Mouse (Mus musculus) kidney, embryonic 16.5 days (tissue): ENCODE measurements around the gene Nabp2. TPM values are rescaled to one million over a fixed set of nuclear protein-coding genes. Genes with fewer than 3 reads are reported as not detected.

Experiments
- ATAC-seq: fragments of 200-750 bp; cut with Nextera tagmentation; 2 replicates; pipeline ENCODE4 v1.8.0; 2017; ENCODE audit warnings: moderate TSS enrichment; ENCODE audit not compliant: low FRiP score, low TSS enrichment
- H3K27ac ChIP-seq: fragments of 300-500 bp; sonication (generic); 2 replicates; pipeline ENCODE4 v1.5.1; 2014; ENCODE audit warnings: low read length
- H3K27me3 ChIP-seq: fragments of 300-500 bp; sonication (generic); 2 replicates; pipeline ENCODE4 v1.6.1; 2014; ENCODE audit warnings: low read length, control low read depth, mixed read lengths; ENCODE audit not compliant: insufficient read depth
- H3K36me3 ChIP-seq: fragments of 300-500 bp; sonication (generic); 2 replicates; pipeline ENCODE4 v1.6.1; 2014; ENCODE audit warnings: low read length, control low read depth, mixed read lengths; ENCODE audit not compliant: insufficient read depth
- H3K4me1 ChIP-seq: fragments of 300-500 bp; sonication (generic); 2 replicates; pipeline ENCODE4 v1.6.1; 2014; ENCODE audit warnings: low read length, control low read depth, mixed read lengths; ENCODE audit not compliant: insufficient read depth
- H3K4me2 ChIP-seq: fragments of 300-500 bp; sonication (generic); replicated peaks from 2 replicates; pipeline ENCODE4 v1.6.1; 2014; ENCODE audit warnings: low read depth, low read length
- H3K4me3 ChIP-seq: fragments of 300-500 bp; sonication (generic); 2 replicates; pipeline ENCODE4 v1.5.1; 2014; ENCODE audit warnings: mild to moderate bottlenecking, low read length
- H3K9ac ChIP-seq: fragments of 300-500 bp; sonication (generic); replicated peaks from 2 replicates; pipeline ENCODE4 v1.6.1; 2014; ENCODE audit warnings: low read length
- H3K9me3 ChIP-seq: fragments of 300-500 bp; sonication (generic); 2 replicates; pipeline ENCODE4 v1.6.1; 2016; ENCODE audit warnings: low read length, control low read depth
- WGBS: fragments of 180-500 bp; shearing (Covaris S2); extraction: QIAGEN DNeasy Blood & Tissue Kit; methylation state at CpG from one replicate; pipeline ENCODE4 v1.1.7; 2014; 5-methylcytosine and 5-hydroxymethylcytosine counted together
- polyA plus RNA-seq: library from polyadenylated mRNA; unstranded; fragments of >200 nt; fragmentation: Nextera tagmentation; extraction: Ambion mirVana; gene quantifications from 2 replicates; pipeline ENCODE4 v1.2.1, GENCODE M21; 2015

Nabp2 gene
- polyA plus RNA-seq, 1 experiment from 2014 or later: 81.7 TPM

DNA sequence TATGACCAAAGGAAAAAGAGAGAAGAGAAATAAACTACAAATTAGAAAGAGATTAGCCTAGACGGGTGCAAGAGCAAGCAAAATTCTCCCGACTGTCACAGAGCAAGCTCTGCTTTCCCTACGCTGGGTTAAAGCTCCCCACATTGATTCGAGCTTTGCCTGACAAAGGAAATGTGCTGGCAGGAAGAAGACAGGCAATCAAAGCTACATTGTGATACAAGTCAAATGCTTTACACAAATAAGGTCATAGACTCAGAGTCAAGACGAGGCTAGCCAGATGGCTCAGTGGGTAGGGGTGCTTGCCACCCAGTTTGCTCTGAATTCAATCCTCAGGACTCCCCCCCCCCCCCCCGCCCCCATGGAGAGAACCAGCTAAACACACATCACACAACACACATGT is 41.3 kb downstream of the Nabp2 start:
- ATAC-seq: no peak
- H3K9ac ChIP-seq: no peak overlapping the region
- no peak overlapping the region for H3K27ac ChIP-seq
- no peak overlapping the region for H3K4me2 ChIP-seq
- H3K4me1 ChIP-seq: peaks cover 8% of the 10 kb centered on the region
- H3K27me3 ChIP-seq: no peaks in the 10 kb centered on the region
- peaks cover 2% of the 10 kb centered on the region; the same call in 1 of the 2 replicates for H3K36me3 ChIP-seq
- H3K9me3 ChIP-seq: 0 out of 2 replicates have a peak, but pooled peaks cover 5% of the 10 kb centered on the region
- no peak overlapping the region for H3K4me3 ChIP-seq
- 63% methylated on average over 5 of the region's 6 CpGs for WGBS

DNA sequence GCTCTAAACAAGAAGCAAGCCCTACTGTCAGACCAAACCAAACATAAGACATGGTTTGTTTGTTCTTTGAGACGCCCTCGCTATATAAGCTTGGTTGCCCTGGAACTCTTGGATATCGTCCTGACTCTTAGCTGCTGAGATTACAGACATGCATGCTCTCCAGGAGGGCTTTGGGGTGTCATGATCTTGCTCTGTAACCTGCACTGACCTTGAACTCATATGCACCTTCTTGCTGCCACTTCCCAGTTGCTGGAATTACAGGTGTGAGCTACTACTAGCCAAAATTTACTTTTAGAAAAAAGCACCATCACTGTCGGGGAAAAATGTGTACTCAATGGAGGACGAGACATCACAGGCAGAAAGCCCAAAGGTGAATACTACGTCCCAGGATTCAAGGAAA is 41.7 kb downstream of the Nabp2 start:
- 0 out of 2 replicates have a peak, but pooled peaks cover 5% of the 10 kb centered on the region for H3K9me3 ChIP-seq
- peaks cover 8% of the 10 kb centered on the region for H3K4me1 ChIP-seq
- peak overlapping the region; percentile 72 for H3K9ac ChIP-seq
- peak overlapping the region; percentile 88 for H3K27ac ChIP-seq
- H3K27me3 ChIP-seq: no peaks in the 10 kb centered on the region
- ATAC-seq: no peak
- peaks cover 5% of the 10 kb centered on the region; the same call in 1 of the 2 replicates for H3K36me3 ChIP-seq
- peak overlapping the region; percentile 68 for H3K4me2 ChIP-seq
- H3K4me3 ChIP-seq: peak overlapping the region; percentile 64
- 82% methylated on average over 6 of the region's 6 CpGs for WGBS

DNA sequence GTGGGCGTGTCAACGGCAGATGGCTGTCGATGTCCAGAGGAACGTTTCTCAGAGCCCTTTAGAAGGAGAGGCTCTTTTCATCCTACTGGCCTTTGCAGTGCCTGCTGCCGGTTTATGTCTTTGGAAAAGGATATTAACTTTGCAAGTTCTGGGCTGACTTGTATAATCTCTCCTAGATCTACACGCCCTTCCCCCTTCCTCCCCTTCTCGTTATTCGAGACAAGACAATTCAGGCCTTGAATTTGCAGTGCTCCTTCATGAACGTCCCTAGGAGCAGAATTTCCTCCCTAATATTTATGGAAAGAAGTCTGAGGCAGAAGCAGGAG is 42.1 kb downstream of the Nabp2 start:
- Histone ChIP-seq H3K4me1 (peaks cover 8% of the 10 kb centered on the region), H3K27me3 (no peaks in the 10 kb centered on the region), H3K9ac (peak overlapping the region; percentile 72), H3K36me3 (peaks cover 5% of the 10 kb centered on the region; the same call in 1 of the 2 replicates), H3K4me2 (peak overlapping the region; percentile 68), H3K9me3 (0 out of 2 replicates have a peak, but pooled peaks cover 2% of the 10 kb centered on the region), H3K27ac (peak overlapping the region; percentile 88), H3K4me3 (peak overlapping the region; percentile 64)
- WGBS: 5% methylated on average over 9 of the region's 9 CpGs
- no peak for ATAC-seq

DNA sequence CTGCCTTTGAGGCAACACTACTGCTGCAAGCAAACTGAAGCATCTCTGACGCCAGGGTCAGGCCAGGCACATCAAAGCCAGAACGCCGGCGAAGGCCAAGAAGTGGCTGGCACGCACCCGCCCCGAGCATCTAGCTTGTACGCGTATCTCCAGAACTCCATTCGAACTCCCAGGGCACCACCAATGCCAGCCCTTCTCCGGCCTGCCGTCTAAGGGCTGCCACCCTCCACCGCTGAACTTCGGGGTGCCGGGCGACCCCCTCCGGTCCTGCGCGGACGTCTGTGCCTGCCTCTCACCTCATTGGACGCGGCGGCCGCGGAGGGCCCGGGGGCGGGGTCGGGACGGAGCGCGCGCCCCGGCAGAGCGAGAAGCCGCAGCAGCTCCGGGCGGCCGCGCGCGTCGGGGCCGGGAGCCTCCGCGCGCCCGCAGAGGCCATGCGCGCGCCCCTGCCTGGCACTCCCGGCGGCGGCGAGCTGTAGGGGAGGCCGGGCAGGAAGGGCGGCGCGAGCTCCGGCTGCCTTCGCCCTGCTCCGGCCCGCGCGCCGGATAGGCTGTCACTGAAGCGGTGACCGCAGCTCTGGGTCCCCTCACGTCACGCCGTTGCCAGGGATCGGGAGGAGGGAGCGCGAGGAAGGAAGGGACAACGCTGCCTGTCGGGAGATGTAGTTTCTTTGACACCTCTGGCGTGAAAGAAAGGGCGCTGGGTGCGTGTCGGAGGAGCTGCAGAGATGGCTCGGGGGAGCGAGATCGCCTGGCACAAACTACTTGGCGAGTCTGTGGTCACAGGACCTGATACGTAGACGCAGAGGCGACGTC is 42.7 kb downstream of the Nabp2 start, which contains the start of gene Coq10a:
TSS of gene Coq10a (minus strand) at position 596 of the 816 bp plus-strand sequence.
- H3K9me3 ChIP-seq: no peaks in the 10 kb centered on the region
- H3K27ac ChIP-seq: peak within 1 kb of the TSS; percentile 88
- H3K36me3 ChIP-seq: peaks cover 7% of the 10 kb centered on the region; the same call in 1 of the 2 replicates
- H3K4me3 ChIP-seq: peak within 1 kb of the TSS; percentile 64
- peaks cover 8% of the 10 kb centered on the region for H3K4me1 ChIP-seq
- H3K9ac ChIP-seq: peak within 1 kb of the TSS; percentile 72
- ATAC-seq: peak; percentile 98
- H3K4me2 ChIP-seq: peak within 1 kb of the TSS; percentile 68
- no peaks in the 10 kb centered on the region for H3K27me3 ChIP-seq
- WGBS: under 1% methylated on average over 87 of the region's 87 CpGs

DNA sequence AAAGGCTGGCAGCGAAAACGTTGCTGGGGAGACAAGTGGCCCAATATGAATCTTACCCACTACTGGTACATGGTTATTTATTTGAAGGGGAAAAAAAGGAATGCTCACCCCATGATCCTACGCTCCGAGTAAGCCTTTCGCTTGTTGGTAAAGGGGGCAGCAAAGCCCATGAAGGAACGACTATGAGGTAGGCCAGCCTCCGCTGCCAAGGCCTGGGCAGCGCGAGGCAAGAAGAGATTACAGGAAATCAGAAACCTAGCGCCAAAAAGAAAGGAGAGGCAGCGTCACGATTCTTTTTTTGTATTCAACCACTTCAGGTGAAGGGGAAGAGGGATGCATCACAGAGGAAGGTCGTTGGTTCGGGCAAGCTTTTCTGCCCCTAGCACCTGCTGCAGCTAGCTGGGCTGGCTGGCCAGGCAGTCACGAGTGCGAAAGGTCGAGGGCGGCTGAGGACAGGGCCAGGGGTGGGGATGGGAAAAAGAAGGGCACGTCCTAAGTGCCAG is 43.3 kb downstream of the Nabp2 start:
- H3K9me3 ChIP-seq: no peaks in the 10 kb centered on the region
- peak overlapping the region; percentile 68 for H3K4me2 ChIP-seq
- 16% methylated on average over 19 of the region's 19 CpGs for WGBS
- H3K9ac ChIP-seq: peak overlapping the region; percentile 72
- H3K27ac ChIP-seq: peak overlapping the region; percentile 88
- H3K27me3 ChIP-seq: no peaks in the 10 kb centered on the region
- no peak for ATAC-seq
- peak overlapping the region; percentile 64 for H3K4me3 ChIP-seq
- H3K4me1 ChIP-seq: peaks cover 8% of the 10 kb centered on the region
- peaks cover 14% of the 10 kb centered on the region for H3K36me3 ChIP-seq

DNA sequence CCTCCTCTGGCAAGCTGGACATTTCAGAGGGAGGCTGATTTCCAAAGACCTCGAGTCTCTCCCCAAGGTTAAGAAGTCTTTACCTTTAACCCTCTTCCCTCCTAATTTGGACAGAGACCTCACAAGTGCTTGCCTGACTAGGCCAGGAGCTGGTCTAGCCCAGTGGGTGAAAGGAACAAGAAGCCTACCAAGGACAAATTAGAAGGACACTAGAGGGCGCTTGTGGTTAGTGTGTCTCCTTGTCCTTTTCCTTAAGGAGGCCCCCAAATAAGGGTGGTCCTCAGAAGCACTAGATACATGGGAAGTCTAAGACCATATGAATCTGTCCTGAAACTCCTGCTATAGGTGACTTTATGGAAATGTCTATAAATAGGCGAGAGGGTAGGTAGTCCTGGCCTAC is 48.7 kb downstream of the Nabp2 start:
- ATAC-seq: peak; percentile 62
- Histone ChIP-seq H3K36me3 (peaks cover 50% of the 10 kb centered on the region), H3K4me3 (no peak overlapping the region), H3K9ac (no peak overlapping the region), H3K27ac (no peak overlapping the region), H3K4me2 (no peak overlapping the region), H3K4me1 (peaks cover 3% of the 10 kb centered on the region; the same call in 1 of the 2 replicates), H3K9me3 (no peaks in the 10 kb centered on the region), H3K27me3 (no peaks in the 10 kb centered on the region)
- 49% methylated on average over 3 of the region's 3 CpGs for WGBS

DNA sequence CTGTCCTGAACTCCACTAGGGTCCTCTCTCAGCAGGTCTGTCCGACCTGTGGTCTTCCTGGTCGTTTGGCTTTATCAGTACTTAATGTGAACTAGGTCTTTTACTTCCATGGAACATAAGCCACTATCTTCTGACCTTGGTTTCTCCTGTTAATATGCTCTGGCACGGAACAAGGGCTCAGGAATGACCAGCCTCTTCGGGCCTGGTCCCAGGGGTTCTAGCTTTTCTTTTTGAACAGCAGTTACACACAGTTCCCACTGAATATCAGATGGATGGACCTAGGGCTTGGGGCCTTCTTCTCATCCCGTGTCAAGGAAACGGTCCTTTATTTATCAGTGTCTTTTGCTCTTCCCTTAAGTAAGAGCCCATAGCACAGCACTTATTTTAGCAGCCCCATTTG is 49.5 kb downstream of the Nabp2 start:
- H3K9ac ChIP-seq: no peak overlapping the region
- H3K4me1 ChIP-seq: no peaks in the 10 kb centered on the region
- no peak overlapping the region for H3K4me2 ChIP-seq
- H3K27ac ChIP-seq: no peak overlapping the region
- WGBS: 86% methylated on average over 6 of the region's 6 CpGs
- no peaks in the 10 kb centered on the region for H3K27me3 ChIP-seq
- no peak for ATAC-seq
- H3K4me3 ChIP-seq: no peak overlapping the region
- H3K9me3 ChIP-seq: no peaks in the 10 kb centered on the region
- peaks cover 50% of the 10 kb centered on the region for H3K36me3 ChIP-seq

DNA sequence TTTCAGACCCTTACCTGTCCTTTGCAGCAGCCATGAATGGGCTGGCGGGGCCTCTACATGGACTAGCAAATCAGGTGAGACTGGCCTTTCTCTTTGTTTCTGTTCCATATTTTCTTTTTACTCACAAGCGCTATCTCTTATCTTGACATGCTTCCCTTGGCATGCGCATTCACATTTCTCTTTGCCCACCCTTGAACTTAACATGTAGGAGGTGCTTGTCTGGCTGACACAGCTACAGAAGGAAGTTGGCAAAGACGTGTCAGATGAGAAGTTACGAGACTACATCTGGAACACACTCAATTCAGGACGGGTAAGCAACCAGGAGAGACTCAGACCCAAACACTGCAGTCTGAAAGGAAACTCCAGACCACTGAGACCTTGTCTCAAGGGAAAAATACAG is 52.1 kb downstream of the Nabp2 start:
- Histone ChIP-seq H3K9me3 (no peaks in the 10 kb centered on the region), H3K4me3 (no peak overlapping the region), H3K4me1 (no peaks in the 10 kb centered on the region), H3K36me3 (peaks cover 59% of the 10 kb centered on the region), H3K27me3 (no peaks in the 10 kb centered on the region), H3K27ac (no peak overlapping the region), H3K9ac (no peak overlapping the region), H3K4me2 (no peak overlapping the region)
- ATAC-seq: no peak
- WGBS: 89% methylated on average over 6 of the region's 6 CpGs

DNA sequence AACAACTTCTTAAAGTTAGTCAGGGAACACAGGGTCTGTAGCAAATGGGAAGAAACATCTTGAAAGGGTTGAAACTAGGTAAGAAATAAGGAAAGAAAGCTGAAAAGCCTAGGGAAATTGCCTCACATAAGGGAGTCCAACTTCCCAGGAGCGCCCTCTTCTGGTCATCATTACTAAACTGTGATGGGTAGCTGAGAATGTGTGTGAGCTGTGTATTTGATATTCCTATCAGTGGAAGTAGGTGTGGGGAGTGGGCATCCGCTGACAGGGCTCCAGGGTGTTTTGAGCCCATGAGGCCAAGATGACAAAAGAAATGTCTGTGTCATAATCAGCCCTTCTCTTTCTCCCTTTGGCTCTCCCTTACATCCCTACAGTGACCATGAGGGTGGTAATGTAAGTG is 52.5 kb downstream of the Nabp2 start:
- H3K4me3 ChIP-seq: no peak overlapping the region
- WGBS: 49% methylated on average over 2 of the region's 2 CpGs
- H3K27me3 ChIP-seq: no peaks in the 10 kb centered on the region
- no peaks in the 10 kb centered on the region for H3K4me1 ChIP-seq
- no peak for ATAC-seq
- H3K9ac ChIP-seq: no peak overlapping the region
- no peaks in the 10 kb centered on the region for H3K9me3 ChIP-seq
- no peak overlapping the region for H3K27ac ChIP-seq
- H3K4me2 ChIP-seq: no peak overlapping the region
- H3K36me3 ChIP-seq: peaks cover 64% of the 10 kb centered on the region
